Mouse (Mus musculus) activated CD4-positive, CD25-positive, alpha-beta regulatory T cell, adult 9 weeks (primary cell): ENCODE data around the gene Hydin. TPM values are rescaled to one million over a fixed set of nuclear protein-coding genes. Genes with fewer than 3 reads are reported as not detected.

Experiments
- polyA plus RNA-seq: library from polyadenylated mRNA; unstranded; fragments of 100-300 nt; shearing (Covaris generic); gene quantifications from one replicate; pipeline ENCODE4 v1.2.1, GENCODE M21; 2017

The Hydin gene
- 0.04 TPM for polyA plus RNA-seq

DNA sequence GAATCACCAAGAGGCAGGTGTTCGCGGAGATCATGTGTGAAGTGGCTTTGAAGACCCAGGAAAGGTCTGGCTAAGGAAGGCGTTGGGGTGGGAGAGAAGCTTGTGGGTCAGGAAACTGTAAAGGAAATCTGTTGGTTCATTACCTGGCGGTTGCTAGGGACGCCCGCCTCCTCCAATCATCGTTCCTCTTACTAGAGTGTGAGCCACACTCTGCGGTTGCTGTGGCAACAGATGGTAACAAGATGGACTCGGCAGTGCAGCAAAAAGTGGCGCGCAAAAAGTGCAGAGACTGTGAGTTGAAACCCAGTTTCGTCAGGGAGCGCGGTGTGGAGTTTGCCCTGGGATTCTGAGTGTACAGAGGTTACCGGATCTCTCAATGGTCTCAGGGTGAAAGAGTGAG is at the start of gene Hydin:
TSS of gene Hydin (plus strand) at position 237 of the 400 bp plus-strand sequence.

GRCm38 (mm10) chr8:110618391-110619207 is 351.8 kb downstream of the Hydin start, which contains the start of gene Vac14:
TSS of gene Vac14 (plus strand) at chr8:110618585.

Other genes with a start within 250 kb of the Hydin start
- not detected for gene Chst4, start 227.2 kb upstream of the Hydin start, polyA plus RNA-seq
- 2.7 TPM for gene Zfp612, start 187.2 kb upstream of the Hydin start, polyA plus RNA-seq
- not detected for gene Gm21964, start 165.8 kb upstream of the Hydin start, polyA plus RNA-seq
- not detected for gene Gm17720, start 164.2 kb upstream of the Hydin start, polyA plus RNA-seq
- gene Calb2, start 98.8 kb upstream of the Hydin start, polyA plus RNA-seq, result not detected
- gene Cmtr2, start 51.3 kb upstream of the Hydin start, polyA plus RNA-seq, result 11.4 TPM